Mouse (Mus musculus): Measurements from ENCODE around the gene Uqcr11. TPM values are rescaled to one million over a fixed set of nuclear protein-coding genes. Genes with fewer than 3 reads are reported as not detected.

The Uqcr11 gene
- polyA plus RNA-seq, 1 experiment: 182 TPM

DNA sequence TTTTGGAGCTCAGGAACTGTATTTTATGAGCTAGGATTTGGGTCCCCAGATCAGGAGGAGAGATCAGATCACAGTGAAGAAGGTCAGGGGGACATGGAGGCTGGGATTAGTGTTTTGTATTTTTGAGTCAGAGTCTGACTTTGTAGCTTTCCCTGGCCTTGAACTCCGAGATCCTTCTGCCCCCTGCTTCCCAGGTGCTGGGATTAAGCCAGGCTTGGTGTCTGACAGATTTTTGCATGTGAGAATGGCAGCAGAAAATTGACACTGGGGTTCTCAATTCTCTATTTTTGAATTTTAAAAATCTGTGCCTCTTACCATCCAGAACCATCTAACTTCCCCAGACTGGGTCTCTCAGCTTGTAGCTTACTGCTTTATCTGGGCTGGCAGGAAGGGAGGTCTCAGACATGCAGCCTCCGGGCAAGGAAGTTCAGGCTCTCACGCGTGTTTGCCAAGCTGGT lies 5.9 kb downstream of the Uqcr11 start:
- Histone ChIP-seq H3K4me3 (ENCODE audit: insufficient read depth, low read length) (no peak overlapping the region), H3K27ac (ENCODE audit: insufficient read depth, low read length) (peak overlapping the region; percentile 10; the same call in 1 of the 2 replicates), H3K4me1 (ENCODE audit: control insufficient read depth, insufficient read depth, low read length) (peaks cover 10% of the 10 kb centered on the region)
- TF ChIP-seq CTCF (IDR thresholded peaks at IDR 0.05; ENCODE audit: borderline replicate concordance, insufficient read depth, low read length) (no peak), POLR2A (IDR thresholded peaks at IDR 0.05; ENCODE audit: low read depth, low read length) (no peak)

DNA sequence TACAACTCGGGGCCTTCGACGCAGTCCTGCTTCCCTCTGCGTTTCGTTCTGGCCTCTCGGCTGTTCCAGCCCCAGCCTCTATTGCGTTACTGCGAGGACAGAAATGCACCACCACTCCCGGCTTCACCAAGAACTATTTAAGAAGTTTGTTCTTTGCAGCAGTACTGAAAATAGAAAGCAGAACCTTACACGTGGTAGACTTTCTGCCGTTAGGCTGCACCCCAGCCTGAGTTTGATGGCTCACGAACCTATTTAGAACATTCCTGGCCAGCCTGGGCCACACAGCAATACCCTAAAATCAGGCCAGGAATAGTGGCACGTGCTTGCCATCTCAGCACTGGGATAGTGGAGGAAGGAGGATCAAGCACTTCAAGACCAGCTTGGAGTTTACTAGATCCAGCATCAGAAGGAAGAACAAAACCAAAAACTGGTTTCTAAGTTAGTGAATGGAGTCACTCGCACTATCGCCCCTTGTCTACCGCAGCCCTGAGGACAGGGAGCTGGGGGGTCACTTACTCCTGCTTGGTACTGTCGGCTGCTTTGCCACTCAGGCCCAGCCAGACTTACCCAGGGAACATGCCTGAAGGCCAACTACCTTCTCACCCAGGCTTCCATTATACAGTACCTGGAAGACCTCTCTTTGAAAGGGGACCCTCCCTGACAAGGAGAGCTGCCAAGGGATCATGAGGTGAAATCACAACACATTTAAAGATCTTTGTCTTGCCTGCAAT lies 6.5 kb downstream of the Uqcr11 start:
- peak; percentile 13; the same call in 1 of the 2 replicates for TF ChIP-seq POLR2A (IDR thresholded peaks at IDR 0.05; ENCODE audit: low read depth, low read length)
- no peak for TF ChIP-seq CTCF (IDR thresholded peaks at IDR 0.05; ENCODE audit: borderline replicate concordance, insufficient read depth, low read length)
- Histone ChIP-seq H3K4me3 (ENCODE audit: insufficient read depth, low read length) (peak overlapping the region; percentile 57), H3K4me1 (ENCODE audit: control insufficient read depth, insufficient read depth, low read length) (peaks cover 6% of the 10 kb centered on the region), H3K27ac (ENCODE audit: insufficient read depth, low read length) (peak overlapping the region; percentile 10)

DNA sequence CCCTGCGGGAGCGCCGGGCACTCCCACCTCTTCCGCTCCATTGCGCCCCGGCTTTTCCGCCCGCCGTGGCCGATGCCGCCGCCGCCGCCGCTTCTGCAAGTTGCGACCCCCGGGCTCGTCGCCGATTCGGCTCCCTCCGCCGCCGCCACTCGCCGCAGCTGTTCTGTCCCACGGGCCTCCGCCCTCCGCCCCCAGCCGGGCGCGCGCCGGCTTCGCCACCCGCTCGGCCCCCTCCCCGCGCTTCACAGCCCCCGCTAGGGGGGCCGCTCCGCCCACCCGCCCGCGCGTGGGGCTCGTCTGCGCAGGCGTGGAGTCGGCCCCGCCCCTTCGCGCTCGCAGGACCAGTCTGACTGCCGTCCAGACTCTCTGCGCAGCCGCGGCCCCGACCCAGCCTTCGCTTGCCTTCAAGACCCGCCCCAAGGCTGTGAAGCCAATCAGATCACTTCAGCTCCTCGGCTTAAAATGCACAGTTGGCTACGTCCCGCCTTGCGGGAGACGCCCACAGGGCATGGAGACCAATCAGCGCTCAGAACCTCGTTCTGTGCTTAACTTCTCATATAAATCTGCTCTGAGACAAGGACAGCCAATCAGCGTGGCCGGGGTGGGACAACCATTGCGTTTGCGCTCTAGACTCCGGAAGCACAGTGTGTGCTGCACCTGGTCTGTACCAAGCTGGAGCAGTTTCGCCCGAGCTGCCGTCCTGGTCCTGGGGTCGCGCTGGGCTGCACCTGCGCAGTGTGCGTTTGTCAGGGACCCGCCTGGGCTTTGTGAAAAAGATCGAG lies 7.2 kb downstream of the Uqcr11 start, which contains the start of gene Mbd3:
TSS of gene Mbd3 (minus strand) at position 360 of the 782 bp plus-strand sequence.
- Histone ChIP-seq H3K4me1 (ENCODE audit: control insufficient read depth, insufficient read depth, low read length) (peaks cover 3% of the 10 kb centered on the region; the same call in 1 of the 2 replicates), H3K4me3 (ENCODE audit: insufficient read depth, low read length) (peak within 1 kb of the TSS; percentile 62), H3K27ac (ENCODE audit: insufficient read depth, low read length) (peak within 1 kb of the TSS; percentile 89)
- TF ChIP-seq POLR2A (IDR thresholded peaks at IDR 0.05; ENCODE audit: low read depth, low read length) (peak; percentile 99), CTCF (IDR thresholded peaks at IDR 0.05; ENCODE audit: borderline replicate concordance, insufficient read depth, low read length) (no peak)

DNA sequence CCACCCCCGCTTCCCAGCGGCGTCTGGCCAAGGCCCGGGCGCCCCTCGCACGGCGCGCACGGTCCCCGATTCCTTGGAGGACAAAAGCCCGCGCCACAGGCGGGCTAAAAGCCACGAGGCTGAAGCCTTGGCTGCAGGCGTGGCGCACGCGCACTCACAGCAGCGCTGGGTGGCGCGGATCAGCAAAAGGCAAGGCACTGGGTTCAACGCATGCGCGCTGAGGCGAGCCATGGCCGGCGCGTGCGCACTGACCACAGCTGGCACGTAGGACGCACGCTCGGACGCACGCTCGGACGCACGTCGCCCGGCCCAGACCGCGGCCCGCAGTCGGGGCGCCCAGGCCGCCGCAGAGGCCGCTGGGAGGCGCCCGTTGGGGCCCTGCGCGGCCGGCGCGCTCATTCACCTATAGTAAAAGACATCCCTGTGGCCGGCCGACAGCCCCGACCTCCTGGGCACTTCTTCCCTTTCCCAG lies 7.9 kb downstream of the Uqcr11 start:
- TF ChIP-seq CTCF (IDR thresholded peaks at IDR 0.05; ENCODE audit: borderline replicate concordance, insufficient read depth, low read length) (no peak), POLR2A (IDR thresholded peaks at IDR 0.05; ENCODE audit: low read depth, low read length) (peak; percentile 89)
- Histone ChIP-seq H3K4me3 (ENCODE audit: insufficient read depth, low read length) (peak overlapping the region; percentile 62), H3K4me1 (ENCODE audit: control insufficient read depth, insufficient read depth, low read length) (peaks cover 3% of the 10 kb centered on the region; the same call in 1 of the 2 replicates), H3K27ac (ENCODE audit: insufficient read depth, low read length) (peak overlapping the region; percentile 89)

DNA sequence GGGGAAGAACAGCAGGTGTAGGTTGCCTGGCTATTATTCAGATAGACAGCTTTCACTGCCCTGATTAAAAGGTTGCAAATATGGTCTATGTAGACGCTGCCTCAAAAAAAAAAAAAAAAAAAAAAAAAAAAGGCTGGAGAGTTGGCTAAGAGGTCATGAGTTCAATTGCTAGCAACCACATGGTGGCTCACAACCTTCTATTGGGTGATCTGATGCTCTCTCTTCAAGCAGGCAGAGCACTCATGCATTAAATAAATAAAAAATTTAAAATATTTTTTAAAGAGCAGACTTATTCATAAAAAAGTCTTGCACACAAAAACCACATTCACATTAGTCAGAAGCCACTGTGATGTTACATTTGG lies 8.5 kb downstream of the Uqcr11 start:
- Histone ChIP-seq H3K4me3 (ENCODE audit: insufficient read depth, low read length) (peak overlapping the region; percentile 62), H3K27ac (ENCODE audit: insufficient read depth, low read length) (peak overlapping the region; percentile 84), H3K4me1 (ENCODE audit: control insufficient read depth, insufficient read depth, low read length) (peaks cover 3% of the 10 kb centered on the region; the same call in 1 of the 2 replicates)
- TF ChIP-seq POLR2A (IDR thresholded peaks at IDR 0.05; ENCODE audit: low read depth, low read length) (no peak), CTCF (IDR thresholded peaks at IDR 0.05; ENCODE audit: borderline replicate concordance, insufficient read depth, low read length) (no peak)

DNA sequence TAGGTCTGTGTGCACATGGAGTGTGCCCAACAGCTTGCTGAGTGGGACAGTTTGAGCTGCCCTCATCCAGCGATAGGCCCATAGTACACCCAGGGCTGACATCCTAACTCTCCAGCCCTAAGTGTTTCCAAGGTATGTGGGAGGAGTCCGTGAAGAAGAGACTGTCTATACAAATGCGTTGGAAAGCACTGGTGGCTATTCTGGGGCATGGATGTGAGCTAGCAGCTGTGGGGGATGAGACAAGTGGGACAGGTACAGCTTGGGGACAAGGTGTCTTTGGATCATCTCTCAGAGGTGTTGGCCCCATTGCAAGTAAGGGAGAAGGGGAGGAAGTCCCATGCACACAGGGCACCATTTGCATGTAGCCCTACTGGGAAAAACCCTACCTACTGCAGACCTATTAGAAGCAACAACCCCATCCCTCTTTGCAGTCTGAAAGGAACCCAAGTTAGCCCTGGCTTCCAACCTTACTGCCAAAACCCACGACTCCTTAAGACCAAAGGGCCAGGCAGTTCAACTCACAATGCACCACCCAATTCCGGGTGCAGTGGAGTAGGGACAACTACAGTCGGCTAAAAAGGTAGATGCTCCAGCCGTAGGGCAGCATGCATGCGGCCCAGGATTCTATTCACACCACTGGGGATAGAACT lies 9.0 kb downstream of the Uqcr11 start:
- H3K27ac ChIP-seq (ENCODE audit: insufficient read depth, low read length): no peak overlapping the region
- peaks cover 3% of the 10 kb centered on the region; the same call in 1 of the 2 replicates for H3K4me1 ChIP-seq (ENCODE audit: control insufficient read depth, insufficient read depth, low read length)
- H3K4me3 ChIP-seq (ENCODE audit: insufficient read depth, low read length): peak overlapping the region; percentile 62
- TF ChIP-seq CTCF (IDR thresholded peaks at IDR 0.05; ENCODE audit: borderline replicate concordance, insufficient read depth, low read length): no peak
- TF ChIP-seq POLR2A (IDR thresholded peaks at IDR 0.05; ENCODE audit: low read depth, low read length): 0 out of 2 replicates have a peak, but pooled peaks have one; percentile 4

DNA sequence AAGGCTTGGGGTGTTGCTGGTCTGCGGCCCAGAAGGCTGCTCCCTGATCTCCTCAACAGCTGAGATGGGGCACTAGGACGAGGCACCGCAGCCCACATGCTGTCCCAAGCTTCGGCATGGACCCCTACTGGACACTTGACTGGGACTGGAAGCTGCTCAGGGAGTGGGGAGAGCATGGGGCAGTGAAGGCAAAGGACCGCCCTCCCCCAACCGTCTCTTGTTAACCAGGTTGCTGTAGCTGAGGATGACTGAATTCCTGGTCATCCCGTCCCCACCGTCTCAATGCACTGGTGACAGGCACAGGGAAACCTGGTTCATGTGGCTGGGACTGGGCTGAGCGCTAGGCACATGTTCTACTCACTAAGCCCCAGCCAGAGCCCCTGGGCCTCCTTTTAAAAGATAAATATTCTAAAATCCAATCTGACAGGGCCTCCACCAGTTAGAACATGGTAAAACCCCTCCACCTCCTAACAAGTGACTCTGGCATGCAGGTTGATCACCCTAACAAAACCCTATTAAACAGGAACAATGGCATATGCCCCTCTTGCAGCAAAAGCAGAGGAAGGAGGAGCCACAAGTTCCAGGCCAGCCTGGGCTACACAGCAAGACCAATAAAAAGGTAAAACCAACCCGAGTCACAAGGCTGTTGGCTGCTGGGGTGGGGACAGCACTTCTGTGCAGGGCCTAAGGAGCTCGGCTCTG lies 9.7 kb downstream of the Uqcr11 start:
- peak overlapping the region; percentile 62; the same call in 1 of the 2 replicates for H3K4me3 ChIP-seq (ENCODE audit: insufficient read depth, low read length)
- peaks cover 3% of the 10 kb centered on the region; the same call in 1 of the 2 replicates for H3K4me1 ChIP-seq (ENCODE audit: control insufficient read depth, insufficient read depth, low read length)
- H3K27ac ChIP-seq (ENCODE audit: insufficient read depth, low read length): no peak overlapping the region
- TF ChIP-seq CTCF (IDR thresholded peaks at IDR 0.05; ENCODE audit: borderline replicate concordance, insufficient read depth, low read length) (no peak), POLR2A (IDR thresholded peaks at IDR 0.05; ENCODE audit: low read depth, low read length) (no peak; the same call in none of the 2 replicates)

DNA sequence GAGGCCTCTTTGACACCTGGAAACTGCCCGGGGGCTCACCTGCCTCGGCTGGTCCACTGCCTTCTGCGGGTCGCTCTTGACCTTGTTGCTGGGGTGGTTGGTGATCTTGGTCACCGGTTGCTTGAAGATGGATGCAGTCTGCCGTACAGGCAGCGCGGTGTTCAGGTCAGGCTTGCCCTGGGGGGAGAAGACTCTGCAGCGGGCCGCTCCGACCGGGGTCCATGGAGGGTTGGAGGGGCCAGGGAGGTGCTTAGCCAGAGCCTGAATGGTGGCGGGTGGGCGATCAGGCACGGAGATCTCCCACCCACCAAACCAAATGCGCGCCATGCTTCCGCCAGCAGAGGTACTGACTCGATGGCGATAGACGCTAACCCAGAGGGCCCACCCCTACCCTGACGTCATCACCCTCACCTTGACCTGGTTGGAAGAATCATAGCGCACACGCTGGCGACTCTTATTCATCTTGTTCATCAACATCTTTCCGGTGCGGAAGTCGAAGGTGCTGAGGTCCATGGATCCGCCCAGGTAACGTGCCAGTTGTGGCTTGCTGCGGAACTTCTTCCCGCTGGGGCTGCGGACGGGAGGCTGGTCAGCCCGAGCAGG lies 11.5 kb downstream of the Uqcr11 start:
- TF ChIP-seq CTCF (IDR thresholded peaks at IDR 0.05; ENCODE audit: borderline replicate concordance, insufficient read depth, low read length) (no peak), POLR2A (IDR thresholded peaks at IDR 0.05; ENCODE audit: low read depth, low read length) (no peak)
- no peak overlapping the region for H3K27ac ChIP-seq (ENCODE audit: insufficient read depth, low read length)
- H3K4me1 ChIP-seq (ENCODE audit: control insufficient read depth, insufficient read depth, low read length): peaks cover 3% of the 10 kb centered on the region; the same call in 1 of the 2 replicates
- H3K4me3 ChIP-seq (ENCODE audit: insufficient read depth, low read length): no peak overlapping the region

All from embryonic fibroblast, embryonic 13.5 days (primary cell).